9 mouse cellular contexts compared by ENCODE assay signal in the genomic region with DNA sequence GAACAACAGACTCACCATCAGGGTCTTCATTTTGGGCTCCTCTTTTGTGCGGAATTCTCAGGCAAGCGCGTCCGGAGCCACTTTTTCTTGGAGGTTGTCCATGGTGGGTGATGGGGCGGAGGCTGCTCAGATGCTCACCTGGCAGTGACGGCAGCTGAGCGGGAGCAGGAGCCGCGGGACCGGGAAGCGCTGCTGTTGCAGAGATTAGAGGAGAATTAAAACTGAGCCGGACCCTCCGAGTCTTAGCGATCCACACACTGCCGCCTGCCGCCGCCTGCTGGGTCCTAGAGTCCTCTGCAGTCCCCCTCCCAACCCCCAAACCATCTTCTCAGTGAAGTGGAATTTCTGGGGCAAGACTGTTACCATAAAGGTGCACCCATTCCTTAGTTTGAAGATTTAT. TPM values are rescaled to one million over a fixed set of nuclear protein-coding genes. Genes with fewer than 3 reads are reported as not detected.
DNase-seq lines count a peak whose midpoint lies in the region; ATAC-seq and TF ChIP-seq lines count a peak whose summit lies in the region.
"Had no signal": no experiment of that assay in that cellular context is flagged by ENCODE, and none has a peak within 500 bp of the region (broad histone marks: within the 10 kb centered on the region; RNA-seq: fewer than 3 reads in every experiment).

TSS of gene St6galnac5 (minus strand) at position 259 of the 400 bp plus-strand sequence.

- H3K27me3 ChIP-seq in heart, postnatal 0 days (ENCODE audit: control insufficient read depth, insufficient read depth, low read length) = peaks cover 43% of the 10 kb centered on the region
- H3K27me3 ChIP-seq in midbrain, postnatal 0 days (ENCODE audit: insufficient read depth, low read length) = no peaks in the 10 kb centered on the region; the same call in 1 of the 2 replicates

- no peak for TF ChIP-seq EP300 in heart, postnatal 0 days (IDR thresholded peaks at IDR 0.05; ENCODE audit: low read depth)

- no peak for ATAC-seq in heart, postnatal 0 days (ENCODE audit: insufficient read depth, low read depth)
- 0 out of 2 replicates have a peak, but pooled peaks have one; percentile 52 for ATAC-seq in midbrain, postnatal 0 days (ENCODE audit: low FRiP score)

- no peak within 1 kb of the TSS for H3K27ac ChIP-seq in heart, postnatal 0 days (ENCODE audit: low read depth)
- H3K27ac ChIP-seq in left cerebral cortex, adult 2 months = peak within 1 kb of the TSS; percentile 84
- peak within 1 kb of the TSS; percentile 55 for H3K27ac ChIP-seq in midbrain, postnatal 0 days (ENCODE audit: low read depth, low read length)
- H3K27ac ChIP-seq: macrophage had no signal

- no peak for DNase-seq in heart, postnatal 0 days (ENCODE audit: low spot score)
- DNase-seq in heart, postnatal 10 days = no peak
- DNase-seq in brain, adult 2 months (ENCODE audit: low read depth, low spot score) = peak; percentile 75
- DNase-seq in frontal cortex, adult 2 months (ENCODE audit: extremely low spot score in 1 of 2, low spot score in 1 of 2) = peak in 1 of 2 experiments; percentile 68
- peak; percentile 55 to 61 for DNase-seq in left cerebral cortex, adult 2 months (ENCODE audit: extremely low spot score in 1 of 2, low spot score in 2 of 2)
- DNase-seq in midbrain, postnatal 0 days (ENCODE audit: low spot score) = peak; percentile 77
- DNase-seq in adrenal gland, adult 8-10 months = no peak
- DNase-seq in adrenal gland, postnatal 4 days (ENCODE audit: low spot score in 2 of 2) = no peak

- no peak for TF ChIP-seq CTCF in heart, postnatal 0 days (IDR thresholded peaks at IDR 0.05; ENCODE audit: low read depth)
- peak; percentile 60 for TF ChIP-seq CTCF in left cerebral cortex, adult 2 months (IDR thresholded peaks at IDR 0.05)
- TF ChIP-seq CTCF in midbrain, postnatal 0 days (IDR thresholded peaks at IDR 0.05) = peak; percentile 62

- intact Hi-C loops in heart, postnatal 10 days (cut with DNase I) = no loop called here
- intact Hi-C loops in left cerebral cortex, adult 2 months (cut with DNase I) = loop anchor here (5.0 kb wide), 5 partner anchors 145 to 675 kb away; no protein-coding TSS in a partner anchor

- WGBS in heart, postnatal 0 days = 1% methylated on average over 17 of the region's 17 CpGs
- 2% methylated on average over 16 of the region's 17 CpGs for WGBS in midbrain, postnatal 0 days

- peak within 1 kb of the TSS; percentile 46 for H3K4me2 ChIP-seq in heart, postnatal 0 days (ENCODE audit: low read depth, low read length)
- H3K4me2 ChIP-seq in midbrain, postnatal 0 days (ENCODE audit: low read depth, low read length, poor library complexity, severe bottlenecking) = peak within 1 kb of the TSS; percentile 78

- H3K4me1 ChIP-seq in heart, postnatal 0 days (ENCODE audit: control insufficient read depth, insufficient read depth) = 0 out of 2 replicates have a peak, but pooled peaks cover 8% of the 10 kb centered on the region
- H3K4me1 ChIP-seq in midbrain, postnatal 0 days (ENCODE audit: insufficient read depth, low read length) = no peaks in the 10 kb centered on the region

- no peaks in the 10 kb centered on the region for H3K36me3 ChIP-seq in heart, postnatal 0 days (replicated peaks; ENCODE audit: control insufficient read depth, insufficient read depth, low read length)
- no peaks in the 10 kb centered on the region for H3K36me3 ChIP-seq in midbrain, postnatal 0 days (ENCODE audit: insufficient read depth, low read length)

- peak within 1 kb of the TSS; percentile 14 for H3K4me3 ChIP-seq in heart, postnatal 0 days (ENCODE audit: low read depth, low read length)
- H3K4me3 ChIP-seq in left cerebral cortex, adult 2 months = peak within 1 kb of the TSS; percentile 67
- peak within 1 kb of the TSS; percentile 61 for H3K4me3 ChIP-seq in midbrain, postnatal 0 days (ENCODE audit: low read depth, low read length)

- H3K9me3 ChIP-seq in heart, postnatal 0 days (replicated peaks; ENCODE audit: control insufficient read depth, low read length) = no peaks in the 10 kb centered on the region
- no peaks in the 10 kb centered on the region for H3K9me3 ChIP-seq in midbrain, postnatal 0 days (ENCODE audit: low read length)

- no peak within 1 kb of the TSS for H3K9ac ChIP-seq in heart, postnatal 0 days (replicated peaks; ENCODE audit: low read depth, low read length)
- H3K9ac ChIP-seq in midbrain, postnatal 0 days (replicated peaks; ENCODE audit: low read length, poor library complexity, severe bottlenecking) = peak within 1 kb of the TSS; percentile 63

RNA-seq across cellular contexts. Expression of gene St6galnac5, which starts in this region (rescaled TPM):
- total RNA-seq in heart, postnatal 0 days (2014; rRNA removed; ENCODE audit: low replicate concordance) = not detected in 2 replicates
- polyA plus RNA-seq in heart, postnatal 0 days (2015; fragmentation: Nextera tagmentation; extraction: Ambion mirVana) = 0.03 and 0.07 TPM in 2 replicates
- total RNA-seq in heart, postnatal 10 days (2021) = not detected
- polyA plus RNA-seq in frontal cortex, adult 2 months (2012; rRNA removed) = 26.9 and 37.7 TPM in 2 replicates
- total RNA-seq in left cerebral cortex, adult 2 months (2021) = 10 to 100 TPM; 36.8 to 38.0 TPM
- 14.9 and 19.6 TPM in 2 replicates for total RNA-seq in midbrain, postnatal 0 days (2014; rRNA removed)
- 17.3 and 18.1 TPM in 2 replicates for polyA plus RNA-seq in midbrain, postnatal 0 days (2015; fragmentation: Nextera tagmentation; extraction: Ambion mirVana)
- 1 to 10 TPM in 1 of 4 experiments, under 1 TPM in 3; 0.49 to 1.2 (median 0.82) TPM for total RNA-seq in adrenal gland, adult 8-10 months (2022)
- 1 to 10 TPM; 2.5 to 4.9 TPM for total RNA-seq in adrenal gland, postnatal 4 days (2021)
- polyA plus RNA-seq: macrophage had no signal

Comparison
In these comparisons a context has a peak if more than half of its experiments do, and no peak if none do; other contexts are left out.
1. RNA of gene St6galnac5 (polyA plus RNA-seq): 26.9 to 37.7 TPM in frontal cortex, adult 2 months and 17.3 to 18.1 TPM in midbrain, postnatal 0 days; 0.03 to 0.07 TPM in heart, postnatal 0 days; every median in the first group is over 10 times any median in the second.
2. DNase-seq: peak in brain, adult 2 months (single experiment), left cerebral cortex, adult 2 months (2 of 2) and midbrain, postnatal 0 days (single experiment); none in heart, postnatal 0 days (single experiment), heart, postnatal 10 days (0 of 2), adrenal gland, adult 8-10 months (single experiment) and adrenal gland, postnatal 4 days (0 of 2).
3. H3K4me3 ChIP-seq: peak in every context shown above with its lines; median percentile 67 in left cerebral cortex, adult 2 months; 61 in midbrain, postnatal 0 days; 14 in heart, postnatal 0 days.